Mouse (Mus musculus) myocyte (in vitro differentiated cells): Measurements from ENCODE around the gene Olfr1341. TPM values are rescaled to one million over a fixed set of nuclear protein-coding genes. Genes with fewer than 3 reads are reported as not detected.

Source experiments
- H3K27me3 ChIP-seq: one replicate; pipeline ENCODE4 v1.6.1; 2011; ENCODE audit not compliant: control insufficient read depth, insufficient read depth, insufficient read length
- H3K36me3 ChIP-seq: one replicate; pipeline ENCODE4 v1.6.1; 2011; ENCODE audit not compliant: control insufficient read depth, insufficient read depth
- H3K4me2 ChIP-seq: one replicate; pipeline ENCODE4 v1.6.1; 2011; ENCODE audit warnings: low read depth, control low read depth
- H3K4me3 ChIP-seq: one replicate; pipeline ENCODE4 v1.5.1; 2011; ENCODE audit warnings: mild to moderate bottlenecking, control low read depth, moderate library complexity
- H3K79me2 ChIP-seq: one replicate; pipeline ENCODE4 v1.6.1; 2011; ENCODE audit not compliant: control insufficient read depth, insufficient read depth
- H3ac ChIP-seq: one replicate; pipeline ENCODE4 v1.6.1; 2011; ENCODE audit not compliant: control insufficient read depth, insufficient read length
- CEBPB ChIP-seq: IDR thresholded peaks from 2 replicates; pipeline ENCODE4 v1.6.1; 2011; ENCODE audit warnings: mild to moderate bottlenecking, moderate library complexity; ENCODE audit not compliant: poor library complexity, insufficient read depth, severe bottlenecking
- E2F4 ChIP-seq: IDR thresholded peaks from one replicate; pipeline ENCODE4 v1.6.1; 2011; ENCODE audit warnings: mild to moderate bottlenecking, control low read depth, moderate library complexity; ENCODE audit not compliant: insufficient read depth
- MAX ChIP-seq: IDR thresholded peaks from one replicate; pipeline ENCODE4 v1.6.1; 2011; ENCODE audit warnings: low read depth, mild to moderate bottlenecking, control low read depth
- MYOD1 ChIP-seq, 3 experiments: IDR thresholded peaks; one replicate each; pipeline ENCODE4 v1.6.1; 2011; ENCODE audit warnings: control low read depth in 2 of 3, low read depth in 2 of 3, mild to moderate bottlenecking in 2 of 3, moderate library complexity in 1 of 3; ENCODE audit not compliant: insufficient read length in 2 of 3, control insufficient read depth in 1 of 3
- MYOG ChIP-seq, 3 experiments: IDR thresholded peaks; one replicate each; pipeline ENCODE4 v1.6.1; 2011; ENCODE audit warnings: control low read depth in 2 of 3, low read depth in 2 of 3, mild to moderate bottlenecking in 2 of 3; ENCODE audit not compliant: insufficient read length in 2 of 3, control insufficient read depth in 1 of 3, insufficient read depth in 1 of 3
- POLR2A ChIP-seq: IDR thresholded peaks from one replicate; pipeline ENCODE4 v1.6.1; 2011; ENCODE audit warnings: low read depth, mild to moderate bottlenecking, control low read depth, moderate library complexity; ENCODE audit not compliant: insufficient read length
- POLR2AphosphoS2 ChIP-seq: IDR thresholded peaks from one replicate; pipeline ENCODE4 v1.6.1; 2011; ENCODE audit warnings: low read depth, control low read depth; ENCODE audit not compliant: insufficient read length
- REST ChIP-seq: IDR thresholded peaks from one replicate; pipeline ENCODE4 v1.6.1; 2011; ENCODE audit warnings: mild to moderate bottlenecking, control low read depth, moderate library complexity; ENCODE audit not compliant: insufficient read depth, insufficient read length
- SRF ChIP-seq: IDR thresholded peaks from one replicate; pipeline ENCODE4 v1.6.1; 2011; ENCODE audit warnings: low read depth; ENCODE audit not compliant: control insufficient read depth, insufficient read length
- TCF12 ChIP-seq: IDR thresholded peaks from one replicate; pipeline ENCODE4 v1.6.1; 2011; ENCODE audit warnings: mild to moderate bottlenecking, control low read depth; ENCODE audit not compliant: poor library complexity, insufficient read depth, severe bottlenecking
- TCF3 ChIP-seq: IDR thresholded peaks from one replicate; pipeline ENCODE4 v1.6.1; 2011; ENCODE audit warnings: low read depth, control low read depth; ENCODE audit not compliant: insufficient read length
- USF1 ChIP-seq: IDR thresholded peaks from one replicate; pipeline ENCODE4 v1.6.1; 2011; ENCODE audit warnings: low read depth, mild to moderate bottlenecking, control low read depth, moderate library complexity
- polyA plus RNA-seq: library from polyadenylated mRNA; unstranded; fragments of >200 nt; fragmentation: generic; extraction: Trizol; gene quantifications from one replicate; pipeline ENCODE4 v1.2.1, GENCODE M21; 2012; ENCODE audit warnings: missing spikeins

Gene Olfr1341
- polyA plus RNA-seq, 1 experiment, result not detected

DNA sequence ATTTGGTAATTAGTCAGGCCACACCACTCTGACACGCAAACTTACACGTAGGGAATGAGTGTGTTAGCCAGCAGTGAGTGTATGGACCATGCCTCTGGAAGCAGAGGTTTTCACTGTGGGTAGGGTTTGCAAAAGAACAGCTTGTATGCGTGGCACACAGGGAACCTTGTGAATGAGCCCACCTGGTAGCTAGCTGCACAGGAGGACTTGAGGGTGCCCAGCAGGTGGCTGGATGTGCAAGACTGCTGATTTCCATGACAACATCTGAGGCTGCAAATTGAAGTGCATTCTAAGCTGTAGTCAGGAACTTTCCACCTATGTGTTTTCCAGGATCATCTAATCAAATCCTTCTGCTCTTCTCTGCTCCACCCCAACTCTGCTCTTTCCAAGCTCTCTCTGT, 36.3 kb downstream of the Olfr1341 start:
- TF ChIP-seq CEBPB (no peak), MYOD1 (IDR thresholded peaks at IDR 0.05; ENCODE audit: control insufficient read depth in 1 of 3, insufficient read length in 2 of 3, low read depth in 2 of 3) (no peak), TCF3 (no peak), TCF12 (no peak), SRF (no peak), MYOG (IDR thresholded peaks at IDR 0.05; ENCODE audit: control insufficient read depth in 1 of 3, insufficient read depth in 1 of 3, insufficient read length in 2 of 3, low read depth in 2 of 3) (no peak), REST (no peak), POLR2AphosphoS2 (no peak), MAX (no peak), E2F4 (no peak), USF1 (no peak), POLR2A (no peak)
- no peaks in the 10 kb centered on the region for H3K79me2 ChIP-seq
- H3K4me2 ChIP-seq, result no peak overlapping the region
- no peak overlapping the region for H3ac ChIP-seq
- H3K4me3 ChIP-seq, result no peak overlapping the region
- H3K27me3 ChIP-seq, result no peaks in the 10 kb centered on the region
- H3K36me3 ChIP-seq, result no peaks in the 10 kb centered on the region

DNA sequence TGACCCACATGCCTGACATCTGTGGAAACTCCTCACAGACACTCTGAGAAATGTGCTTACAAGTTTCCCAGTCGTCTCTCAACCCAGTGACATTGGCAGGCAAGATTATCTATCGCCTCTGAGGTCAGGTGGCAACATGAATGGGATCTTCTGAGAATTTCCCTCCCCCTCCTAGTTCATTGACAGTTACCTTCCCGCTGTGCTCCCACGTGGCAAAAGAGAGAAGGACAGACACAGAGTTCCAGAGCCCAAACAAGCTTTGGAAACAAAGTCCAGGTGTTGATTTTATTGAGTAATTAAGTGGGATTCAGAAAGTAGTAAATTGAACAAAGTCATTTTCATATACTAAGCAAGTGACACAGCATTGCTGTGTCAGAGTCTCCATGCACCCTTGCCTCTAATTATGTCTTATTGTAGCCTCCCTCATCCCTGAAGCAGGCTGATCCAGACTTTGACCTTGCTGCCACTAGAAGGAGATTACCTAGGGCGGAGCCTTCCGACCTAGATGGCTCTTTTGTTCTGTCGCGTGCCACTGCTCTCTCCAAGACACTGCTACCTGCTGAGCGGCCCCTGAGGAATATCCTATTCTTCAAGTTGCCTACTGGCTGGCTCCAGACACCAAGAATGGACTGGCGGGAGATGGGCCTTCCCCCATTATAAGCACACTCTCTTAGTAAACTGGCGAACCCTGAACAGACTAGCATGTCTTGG, 37.8 kb downstream of the Olfr1341 start:
- Histone ChIP-seq H3K27me3 (no peaks in the 10 kb centered on the region), H3K4me3 (no peak overlapping the region), H3K4me2 (no peak overlapping the region), H3K36me3 (no peaks in the 10 kb centered on the region), H3ac (no peak overlapping the region), H3K79me2 (no peaks in the 10 kb centered on the region)
- TF ChIP-seq POLR2A (no peak), REST (no peak), MAX (no peak), CEBPB (no peak), TCF12 (no peak), USF1 (no peak), TCF3 (no peak), MYOG (IDR thresholded peaks at IDR 0.05; ENCODE audit: control insufficient read depth in 1 of 3, insufficient read depth in 1 of 3, insufficient read length in 2 of 3, low read depth in 2 of 3) (no peak), E2F4 (no peak), SRF (no peak), POLR2AphosphoS2 (no peak), MYOD1 (IDR thresholded peaks at IDR 0.05; ENCODE audit: control insufficient read depth in 1 of 3, insufficient read length in 2 of 3, low read depth in 2 of 3) (no peak)

DNA sequence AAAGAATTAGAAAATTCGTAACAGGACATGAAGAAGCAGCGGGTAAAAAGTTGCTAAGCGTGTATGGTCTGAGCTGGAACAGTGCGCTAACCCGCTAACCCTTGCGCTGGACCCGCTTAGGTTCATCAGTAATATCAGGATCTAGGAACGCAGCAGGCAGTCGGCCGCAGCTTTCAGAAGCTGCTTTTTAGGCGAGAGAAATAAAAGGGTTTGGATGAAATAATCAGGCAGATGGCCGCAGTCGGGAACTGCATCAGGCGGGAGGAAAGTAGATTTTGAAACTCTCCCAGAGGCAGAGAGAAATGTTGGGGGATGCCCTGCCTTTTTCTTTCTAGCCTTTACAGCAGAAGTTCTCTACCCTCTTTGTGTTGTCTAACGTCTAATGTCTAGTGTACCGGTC, 38.6 kb downstream of the Olfr1341 start:
- no peak overlapping the region for H3ac ChIP-seq
- H3K4me3 ChIP-seq, result no peak overlapping the region
- H3K27me3 ChIP-seq, result no peaks in the 10 kb centered on the region
- H3K36me3 ChIP-seq, result no peaks in the 10 kb centered on the region
- no peak overlapping the region for H3K4me2 ChIP-seq
- no peak for TF ChIP-seq POLR2AphosphoS2
- H3K79me2 ChIP-seq, result no peaks in the 10 kb centered on the region

DNA sequence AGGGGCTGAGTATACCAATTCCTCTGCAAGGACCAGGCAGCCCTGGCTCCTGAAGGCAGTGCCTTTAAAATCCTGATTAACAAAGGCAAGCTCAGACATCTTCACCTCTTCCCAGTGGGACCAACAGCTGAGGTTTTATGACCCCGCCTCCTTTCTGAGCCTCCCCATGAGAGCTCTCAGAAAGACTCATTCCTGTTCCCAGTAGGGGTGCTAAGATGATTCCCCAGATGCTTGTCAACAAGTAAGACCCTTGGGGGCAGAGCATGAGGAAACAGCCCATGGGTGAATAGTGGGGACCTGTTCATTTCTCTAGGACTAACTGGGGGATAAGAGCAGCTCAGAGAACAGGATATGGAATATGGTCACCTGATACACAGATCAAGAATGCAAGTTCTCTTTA, 55.3 kb downstream of the Olfr1341 start, which contains the start of gene Olfr1338:
Olfr1338 (minus strand) TSS at position 101 of the 400 bp plus-strand sequence.
- no peaks in the 10 kb centered on the region for H3K27me3 ChIP-seq
- H3K4me3 ChIP-seq, result no peak within 1 kb of the TSS
- H3K36me3 ChIP-seq, result no peaks in the 10 kb centered on the region
- H3ac ChIP-seq, result no peak within 1 kb of the TSS
- H3K79me2 ChIP-seq, result no peaks in the 10 kb centered on the region
- no peak within 1 kb of the TSS for H3K4me2 ChIP-seq
- TF ChIP-seq CEBPB (no peak), SRF (no peak), E2F4 (no peak), POLR2A (no peak), MYOD1 (IDR thresholded peaks at IDR 0.05; ENCODE audit: control insufficient read depth in 1 of 3, insufficient read length in 2 of 3, low read depth in 2 of 3) (no peak), POLR2AphosphoS2 (no peak), REST (no peak)

Other genes with a start within 250 kb of the Olfr1341 start
- not detected for gene Mpl, start 246.0 kb upstream of the Olfr1341 start, polyA plus RNA-seq
- gene Tie1, start 213.5 kb upstream of the Olfr1341 start, polyA plus RNA-seq, result not detected
- not detected for gene 2610528J11Rik, start 176.5 kb upstream of the Olfr1341 start, polyA plus RNA-seq
- gene Tmem125, start 159.5 kb upstream of the Olfr1341 start, polyA plus RNA-seq, result not detected
- not detected for gene Cfap57, start 82.7 kb upstream of the Olfr1341 start, polyA plus RNA-seq
- gene Ebna1bp2, start 82.7 kb upstream of the Olfr1341 start, polyA plus RNA-seq, result 71.7 TPM
- gene Olfr62, start 44.6 kb upstream of the Olfr1341 start, polyA plus RNA-seq, result not detected
- gene Olfr1342, start 10.8 kb upstream of the Olfr1341 start, polyA plus RNA-seq, result not detected
- gene Olfr1340, start 16.6 kb downstream of the Olfr1341 start, polyA plus RNA-seq, result not detected
- not detected for gene Olfr1339, start 28.7 kb downstream of the Olfr1341 start, polyA plus RNA-seq
- not detected for gene Olfr1338, start 55.2 kb downstream of the Olfr1341 start, polyA plus RNA-seq
- gene Olfr1337, start 79.1 kb downstream of the Olfr1341 start, polyA plus RNA-seq, result not detected
- not detected for gene Olfr1335, start 106.4 kb downstream of the Olfr1341 start, polyA plus RNA-seq
- gene Olfr1333, start 132.8 kb downstream of the Olfr1341 start, polyA plus RNA-seq, result not detected
- gene Olfr1331, start 161.1 kb downstream of the Olfr1341 start, polyA plus RNA-seq, result not detected
- not detected for gene Olfr1330, start 185.1 kb downstream of the Olfr1341 start, polyA plus RNA-seq
- gene Olfr1329, start 213.9 kb downstream of the Olfr1341 start, polyA plus RNA-seq, result not detected
- gene Olfr1328, start 235.1 kb downstream of the Olfr1341 start, polyA plus RNA-seq, result not detected